Mouse (Mus musculus) mammary gland, adult 2 months (tissue): ENCODE measurements around the gene Atp6v1g3. TPM values are rescaled to one million over a fixed set of nuclear protein-coding genes. Genes with fewer than 3 reads are reported as not detected.

Experiments
- polyA plus RNA-seq: library from polyadenylated mRNA; depleted of rRNA; stranded (reverse); fragments of >200 nt; gene quantifications from 2 replicates; pipeline ENCODE4 v1.2.3, GENCODE M21; 2012; ENCODE audit warnings: low replicate concordance; rRNA removed

The Atp6v1g3 gene
- not detected in 2 replicates for polyA plus RNA-seq

GRCm38 (mm10) chr1:138273438-138273837, at the start of gene Atp6v1g3:
Gene Atp6v1g3 (plus strand): TSS chr1:138273738.

Other genes starting within 250 kb of the Atp6v1g3 start
- gene Ptprc, start 98.0 kb upstream of the Atp6v1g3 start, polyA plus RNA-seq: 151 and 219 TPM in 2 replicates